15 mouse cellular contexts compared by ENCODE assay signal in genomic region chr4:145270136-145270535, GRCm38 (mm10). TPM values are rescaled to one million over a fixed set of nuclear protein-coding genes. Genes with fewer than 3 reads are reported as not detected.
A peak's percentile ranks its signal among the peaks of the same experiment; 100 is the strongest.
DNase-seq lines count a peak whose midpoint lies in the region; ATAC-seq and TF ChIP-seq lines count a peak whose summit lies in the region.
"Had no signal": no experiment of that assay in that cellular context is flagged by ENCODE, and none has a peak within 500 bp of the region (broad histone marks: within the 10 kb centered on the region; RNA-seq: fewer than 3 reads in every experiment).

No protein-coding gene starts in this region.

- no peak overlapping the region for H3K27ac ChIP-seq in gastrocnemius, adult 2 months
- H3K27ac ChIP-seq in lung, postnatal 0 days (ENCODE audit: low read length), result no peak overlapping the region
- H3K27ac ChIP-seq in liver, postnatal 0 days (ENCODE audit: low read depth), result peak overlapping the region; percentile 55
- H3K27ac ChIP-seq: lung, embryonic 15.5 days had no signal

- H3K9me3 ChIP-seq in lung, postnatal 0 days (ENCODE audit: low read length), result no peaks in the 10 kb centered on the region
- H3K9me3 ChIP-seq in liver, postnatal 0 days (ENCODE audit: low read length), result no peaks in the 10 kb centered on the region
- H3K9me3 ChIP-seq: lung, embryonic 15.5 days had no signal

- ATAC-seq in lung, postnatal 0 days, result no peak
- ATAC-seq in liver, postnatal 0 days, result peak; percentile 54; the same call in 1 of the 2 replicates
- ATAC-seq: hindbrain, embryonic 16.5 days had no signal

- 76% methylated on average over 5 of the region's 5 CpGs for WGBS in lung, postnatal 0 days
- 80% methylated on average over 5 of the region's 5 CpGs for WGBS in lung, adult 2 months
- WGBS in liver, postnatal 0 days (ENCODE audit: insufficient replicate concordance), result 49% methylated on average over 5 of the region's 5 CpGs

- no peak overlapping the region for H3K4me3 ChIP-seq in gastrocnemius, adult 2 months
- no peak overlapping the region for H3K4me3 ChIP-seq in lung, postnatal 0 days (ENCODE audit: low read depth, low read length)
- no peak overlapping the region for H3K4me3 ChIP-seq in lung, adult 2 months (replicated peaks; ENCODE audit: extremely low read depth, low read depth, low read length)
- no peak overlapping the region for H3K4me3 ChIP-seq in liver, postnatal 0 days (ENCODE audit: low read depth, low read length)
- H3K4me3 ChIP-seq: erythroblast, embryonic 14.5 days; lung, embryonic 15.5 days had no signal

- TF ChIP-seq POLR2A in lung, adult 2 months (IDR thresholded peaks at IDR 0.05; ENCODE audit: borderline replicate concordance, extremely low read depth, low read depth, low read length), result no peak

- no peak for TF ChIP-seq CTCF in gastrocnemius, adult 2 months (IDR thresholded peaks at IDR 0.05)
- TF ChIP-seq CTCF in lung, postnatal 0 days (IDR thresholded peaks at IDR 0.05), result no peak
- no peak for TF ChIP-seq CTCF in lung, adult 2 months (IDR thresholded peaks at IDR 0.05; ENCODE audit: insufficient read depth, low read length)
- TF ChIP-seq CTCF in liver, postnatal 0 days (IDR thresholded peaks at IDR 0.05; ENCODE audit: low read depth), result no peak

- peak; percentile 35 for DNase-seq in gastrocnemius, postnatal 25 days
- DNase-seq in gastrocnemius, adult 2 months, result no peak
- peak; percentile 42 for DNase-seq in lung, postnatal 0 days (ENCODE audit: low spot score)
- DNase-seq in lung, adult 2 months, result no peak
- DNase-seq in liver, postnatal 0 days, result peak; percentile 33
- peak; percentile 45 for DNase-seq in skeletal muscle tissue, adult 2 months (ENCODE audit: low read depth, low spot score)
- no peak for DNase-seq in neural tube, embryonic 10.5 days (ENCODE audit: extremely low spot score, low spot score)
- no peak for DNase-seq in layer of hippocampus, postnatal 25 days (ENCODE audit: extremely low spot score in 1 of 2, low spot score in 1 of 2)
- DNase-seq: cerebellum, postnatal 10 days; gastrocnemius, postnatal 36 days; kidney, adult 8-10 months had no signal

- TF ChIP-seq EP300 in lung, postnatal 0 days (IDR thresholded peaks at IDR 0.05), result no peak
- no peak for TF ChIP-seq EP300 in liver, postnatal 0 days (IDR thresholded peaks at IDR 0.05; ENCODE audit: low read depth)

- no peaks in the 10 kb centered on the region for H3K36me3 ChIP-seq in lung, postnatal 0 days (ENCODE audit: insufficient read depth, low read length)
- no peaks in the 10 kb centered on the region for H3K36me3 ChIP-seq in liver, postnatal 0 days (replicated peaks; ENCODE audit: insufficient read depth, low read length)
- H3K36me3 ChIP-seq: lung, embryonic 15.5 days had no signal

- no peak overlapping the region for H3K4me2 ChIP-seq in lung, postnatal 0 days (replicated peaks; ENCODE audit: low read depth, low read length)
- no peak overlapping the region for H3K4me2 ChIP-seq in liver, postnatal 0 days (ENCODE audit: low read depth, low read length)
- H3K4me2 ChIP-seq: lung, embryonic 15.5 days had no signal

- H3K27me3 ChIP-seq in lung, postnatal 0 days (replicated peaks; ENCODE audit: insufficient read depth, low read length), result no peaks in the 10 kb centered on the region
- H3K27me3 ChIP-seq in liver, postnatal 0 days (ENCODE audit: insufficient read depth, low read length), result no peaks in the 10 kb centered on the region
- H3K27me3 ChIP-seq: CH12.LX; lung, embryonic 15.5 days had no signal

- no peak overlapping the region for H3K9ac ChIP-seq in lung, postnatal 0 days (replicated peaks; ENCODE audit: low read depth)
- no peak overlapping the region for H3K9ac ChIP-seq in liver, postnatal 0 days (replicated peaks)
- H3K9ac ChIP-seq: lung, embryonic 15.5 days had no signal

- H3K4me1 ChIP-seq in lung, postnatal 0 days (ENCODE audit: insufficient read depth, low read depth, low read length), result peaks cover 4% of the 10 kb centered on the region; the same call in 1 of the 2 replicates
- H3K4me1 ChIP-seq in lung, adult 2 months (ENCODE audit: control insufficient read depth, insufficient read depth, low read length), result peaks cover 3% of the 10 kb centered on the region; the same call in 1 of the 2 replicates
- H3K4me1 ChIP-seq in liver, postnatal 0 days (ENCODE audit: insufficient read depth), result peaks cover 5% of the 10 kb centered on the region

- intact Hi-C loops in gastrocnemius, adult 2 months (cut with DNase I), result no loop called here

RNA-seq across cellular contexts. Expression of gene Tnfrsf1b, which starts 23.5 kb away (rescaled TPM):
- 1 to 10 TPM; 2.2 to 3.7 TPM for total RNA-seq in gastrocnemius, postnatal 25 days (2021)
- 1 to 10 TPM; 2.5 to 3.0 TPM for total RNA-seq in gastrocnemius, adult 2 months (2021)
- 8.4 and 9.1 TPM in 2 replicates for polyA plus RNA-seq in lung, postnatal 0 days (2015; fragmentation: Nextera tagmentation; extraction: Ambion mirVana)
- 32.2 and 39.5 TPM in 2 replicates for polyA plus RNA-seq in lung, adult 2 months (2012; rRNA removed)
- 7.2 and 9.4 TPM in 2 replicates for polyA plus RNA-seq in liver, postnatal 0 days (2015; fragmentation: Nextera tagmentation; extraction: Ambion mirVana)
- total RNA-seq in layer of hippocampus, postnatal 25 days (2021), result 1 to 10 TPM; 2.5 to 3.2 TPM

RNA-seq across cellular contexts. Expression of gene Tnfrsf8, which starts 44.8 kb away (rescaled TPM):
- total RNA-seq in gastrocnemius, postnatal 25 days (2021), result under 1 TPM in 1 of 2 experiments, not detected in 1; 0.08 TPM
- total RNA-seq in gastrocnemius, adult 2 months (2021), result under 1 TPM in 1 of 2 experiments, not detected in 1; 0.10 TPM
- polyA plus RNA-seq in lung, postnatal 0 days (2015; fragmentation: Nextera tagmentation; extraction: Ambion mirVana), result 0.05 and 0.12 TPM in 2 replicates
- 0.24 and 0.28 TPM in 2 replicates for polyA plus RNA-seq in lung, adult 2 months (2012; rRNA removed)
- polyA plus RNA-seq in liver, postnatal 0 days (2015; fragmentation: Nextera tagmentation; extraction: Ambion mirVana), result 0.07 and 0.09 TPM in 2 replicates
- 1 to 10 TPM in 1 of 2 experiments, under 1 TPM in 1; 0.79 to 1.1 TPM for total RNA-seq in layer of hippocampus, postnatal 25 days (2021)
- polyA plus RNA-seq: erythroblast, embryonic 14.5 days had no signal

Comparison
In these comparisons a context has a peak if more than half of its experiments do, and no peak if none do; other contexts are left out.
1. DNase-seq: peak in gastrocnemius, postnatal 25 days (single experiment), lung, postnatal 0 days (single experiment), liver, postnatal 0 days (single experiment) and skeletal muscle tissue, adult 2 months (single experiment); none in gastrocnemius, adult 2 months (single experiment), lung, adult 2 months (single experiment), neural tube, embryonic 10.5 days (single experiment) and layer of hippocampus, postnatal 25 days (0 of 2).